Mouse (Mus musculus) stomach, embryonic 15.5 days (tissue): ENCODE measurements around the gene Cdk11b. TPM values are rescaled to one million over a fixed set of nuclear protein-coding genes. Genes with fewer than 3 reads are reported as not detected.

ENCODE experiments used
- ATAC-seq: fragments of 200-750 bp; cut with Nextera tagmentation; 2 replicates; pipeline ENCODE4 v1.8.0; 2017; ENCODE audit warnings: low read depth, moderate number of reproducible peaks, moderate TSS enrichment; ENCODE audit not compliant: insufficient read depth, low FRiP score
- H3K27ac ChIP-seq: fragments of 300-500 bp; sonication (generic); 2 replicates; pipeline ENCODE4 v1.5.1; 2015; ENCODE audit warnings: mild to moderate bottlenecking, inconsistent platforms
- H3K27me3 ChIP-seq: fragments of 300-500 bp; sonication (generic); replicated peaks from 2 replicates; pipeline ENCODE4 v1.6.1; 2015; ENCODE audit warnings: inconsistent platforms
- H3K36me3 ChIP-seq: fragments of 300-500 bp; sonication (generic); 2 replicates; pipeline ENCODE4 v1.6.1; 2015; ENCODE audit warnings: inconsistent platforms
- H3K4me1 ChIP-seq: fragments of 300-500 bp; sonication (generic); 2 replicates; pipeline ENCODE4 v1.6.1; 2015; ENCODE audit warnings: inconsistent platforms
- H3K4me2 ChIP-seq: fragments of 300-500 bp; sonication (generic); 2 replicates; pipeline ENCODE4 v1.6.1; 2015; ENCODE audit warnings: mild to moderate bottlenecking, inconsistent platforms
- H3K4me3 ChIP-seq: fragments of 300-500 bp; sonication (generic); replicated peaks from 2 replicates; pipeline ENCODE4 v1.5.1; 2015; ENCODE audit warnings: inconsistent platforms
- H3K9ac ChIP-seq: fragments of 300-500 bp; sonication (generic); 2 replicates; pipeline ENCODE4 v1.6.1; 2015; ENCODE audit warnings: inconsistent platforms
- H3K9me3 ChIP-seq: fragments of 300-500 bp; sonication (generic); 2 replicates; pipeline ENCODE4 v1.6.1; 2016; ENCODE audit warnings: inconsistent platforms
- WGBS: fragments of 180-500 bp; shearing (Covaris S2); methylation state at CpG from one replicate; pipeline ENCODE4 v1.1.7; 2015; 5-methylcytosine and 5-hydroxymethylcytosine counted together
- polyA plus RNA-seq: library from polyadenylated mRNA; unstranded; fragments of >200 nt; fragmentation: Nextera tagmentation; extraction: Ambion mirVana; gene quantifications from 2 replicates; pipeline ENCODE4 v1.2.1, GENCODE M21; 2015

Gene Cdk11b
- polyA plus RNA-seq = 56.7 and 59.8 TPM in 2 replicates

- Histone ChIP-seq H3K9me3 (no peaks in the 10 kb centered on the region), H3K27me3 (no peaks in the 10 kb centered on the region), H3K27ac (peak within 1 kb of the TSS; percentile 91), H3K36me3 (peaks cover 11% of the 10 kb centered on the region), H3K9ac (peak within 1 kb of the TSS; percentile 94), H3K4me1 (0 out of 2 replicates have a peak, but pooled peaks cover 4% of the 10 kb centered on the region), H3K4me3 (peak within 1 kb of the TSS; percentile 100), H3K4me2 (peak within 1 kb of the TSS; percentile 76)
- under 1% methylated on average over 84 of the region's 84 CpGs for WGBS
- ATAC-seq = peak; percentile 100
These were observed at the start of gene Cdk11b for GRCm38 (mm10) chr4:155624338-155625291. TSS of gene Cdk11b (plus strand) at chr4:155624854.

GRCm38 (mm10) chr4:155574931-155575330 is 49.7 kb upstream of the Cdk11b start:
- 83% methylated on average over 11 of the region's 11 CpGs for WGBS
- H3K27ac ChIP-seq = no peak overlapping the region
- H3K4me1 ChIP-seq = no peaks in the 10 kb centered on the region
- no peak overlapping the region for H3K4me2 ChIP-seq
- H3K27me3 ChIP-seq = no peaks in the 10 kb centered on the region
- peaks cover 19% of the 10 kb centered on the region for H3K36me3 ChIP-seq
- no peaks in the 10 kb centered on the region for H3K9me3 ChIP-seq
- no peak overlapping the region for H3K4me3 ChIP-seq
- no peak for ATAC-seq
- H3K9ac ChIP-seq = no peak overlapping the region

- Histone ChIP-seq H3K9ac (no peak overlapping the region), H3K9me3 (no peaks in the 10 kb centered on the region), H3K4me3 (no peak overlapping the region), H3K4me2 (no peak overlapping the region), H3K27me3 (no peaks in the 10 kb centered on the region), H3K27ac (no peak overlapping the region), H3K36me3 (peaks cover 19% of the 10 kb centered on the region), H3K4me1 (no peaks in the 10 kb centered on the region)
- WGBS = 91% methylated on average over 8 of the region's 8 CpGs
- no peak for ATAC-seq
These were observed 49.1 kb upstream of the Cdk11b start for GRCm38 (mm10) chr4:155575521-155575920.

- WGBS = 88% methylated on average over 9 of the region's 9 CpGs
- no peak overlapping the region for H3K4me3 ChIP-seq
- H3K9ac ChIP-seq = no peak overlapping the region
These were observed 47.5 kb upstream of the Cdk11b start for GRCm38 (mm10) chr4:155577132-155577531.

GRCm38 (mm10) chr4:155577741-155578140 is 46.9 kb upstream of the Cdk11b start:
- no peaks in the 10 kb centered on the region for H3K4me1 ChIP-seq
- no peak overlapping the region for H3K27ac ChIP-seq
- H3K4me2 ChIP-seq = no peak overlapping the region
- peaks cover 19% of the 10 kb centered on the region for H3K36me3 ChIP-seq
- no peak for ATAC-seq
- no peak overlapping the region for H3K4me3 ChIP-seq
- no peaks in the 10 kb centered on the region for H3K27me3 ChIP-seq
- H3K9ac ChIP-seq = no peak overlapping the region
- 79% methylated on average over 5 of the region's 5 CpGs for WGBS
- no peaks in the 10 kb centered on the region for H3K9me3 ChIP-seq

More at GRCm38 (mm10) chr4:155577132-155577531, 47.5 kb upstream of the Cdk11b start:
- H3K27ac ChIP-seq = no peak overlapping the region
- no peaks in the 10 kb centered on the region for H3K4me1 ChIP-seq
- no peak overlapping the region for H3K4me2 ChIP-seq
- no peaks in the 10 kb centered on the region for H3K9me3 ChIP-seq
- peaks cover 19% of the 10 kb centered on the region for H3K36me3 ChIP-seq
- H3K27me3 ChIP-seq = no peaks in the 10 kb centered on the region
- no peak for ATAC-seq

- H3K4me3 ChIP-seq = no peak overlapping the region
- H3K27ac ChIP-seq = no peak overlapping the region
- H3K9ac ChIP-seq = no peak overlapping the region
- peaks cover 24% of the 10 kb centered on the region for H3K36me3 ChIP-seq
- H3K9me3 ChIP-seq = no peaks in the 10 kb centered on the region
- WGBS = 74% methylated on average over 7 of the region's 7 CpGs
- ATAC-seq = no peak
- no peaks in the 10 kb centered on the region for H3K4me1 ChIP-seq
- H3K27me3 ChIP-seq = no peaks in the 10 kb centered on the region
- H3K4me2 ChIP-seq = no peak overlapping the region
These were observed 46.1 kb upstream of the Cdk11b start for GRCm38 (mm10) chr4:155578336-155579125.

GRCm38 (mm10) chr4:155580420-155580819 is 44.2 kb upstream of the Cdk11b start:
- Histone ChIP-seq H3K9me3 (no peaks in the 10 kb centered on the region), H3K36me3 (peaks cover 42% of the 10 kb centered on the region), H3K27ac (no peak overlapping the region), H3K4me2 (no peak overlapping the region), H3K9ac (no peak overlapping the region), H3K4me1 (no peaks in the 10 kb centered on the region), H3K4me3 (no peak overlapping the region), H3K27me3 (no peaks in the 10 kb centered on the region)
- 37% methylated on average over 1 of the region's 1 CpGs for WGBS
- ATAC-seq = no peak

GRCm38 (mm10) chr4:155582279-155582905 is 42.3 kb upstream of the Cdk11b start:
- H3K4me3 ChIP-seq = no peak overlapping the region
- peak; percentile 28; the same call in 1 of the 2 replicates for ATAC-seq
- peaks cover 52% of the 10 kb centered on the region for H3K36me3 ChIP-seq
- no peaks in the 10 kb centered on the region for H3K27me3 ChIP-seq
- no peak overlapping the region for H3K4me2 ChIP-seq
- no peak overlapping the region for H3K9ac ChIP-seq
- no peaks in the 10 kb centered on the region for H3K4me1 ChIP-seq
- no peaks in the 10 kb centered on the region for H3K9me3 ChIP-seq
- whole genome bisulfite sequencing = 79% methylated on average over 6 of the region's 6 CpGs
- H3K27ac ChIP-seq = no peak overlapping the region

- peaks cover 35% of the 10 kb centered on the region for H3K36me3 ChIP-seq
- 92% methylated on average over 5 of the region's 5 CpGs for WGBS
These were observed 35.3 kb upstream of the Cdk11b start for GRCm38 (mm10) chr4:155589356-155589755.

GRCm38 (mm10) chr4:155591012-155591719 is 33.5 kb upstream of the Cdk11b start:
- no peak overlapping the region for H3K27ac ChIP-seq
- H3K36me3 ChIP-seq = peaks cover 20% of the 10 kb centered on the region
- H3K4me2 ChIP-seq = no peak overlapping the region
- no peak for ATAC-seq
- H3K4me3 ChIP-seq = no peak overlapping the region
- H3K9me3 ChIP-seq = no peaks in the 10 kb centered on the region
- 75% methylated on average over 7 of the region's 7 CpGs for WGBS
- H3K27me3 ChIP-seq = no peaks in the 10 kb centered on the region
- no peak overlapping the region for H3K9ac ChIP-seq
- no peaks in the 10 kb centered on the region for H3K4me1 ChIP-seq

More at GRCm38 (mm10) chr4:155589356-155589755, 35.3 kb upstream of the Cdk11b start:
- no peak overlapping the region for H3K27ac ChIP-seq
- no peaks in the 10 kb centered on the region for H3K9me3 ChIP-seq
- H3K4me2 ChIP-seq = no peak overlapping the region
- no peak overlapping the region for H3K4me3 ChIP-seq
- H3K9ac ChIP-seq = no peak overlapping the region
- H3K27me3 ChIP-seq = no peaks in the 10 kb centered on the region
- H3K4me1 ChIP-seq = no peaks in the 10 kb centered on the region
- ATAC-seq = no peak

- Histone ChIP-seq H3K9ac (no peak overlapping the region), H3K27me3 (no peaks in the 10 kb centered on the region), H3K36me3 (peaks cover 2% of the 10 kb centered on the region; the same call in 1 of the 2 replicates), H3K4me3 (no peak overlapping the region), H3K9me3 (no peaks in the 10 kb centered on the region), H3K27ac (no peak overlapping the region), H3K4me1 (no peaks in the 10 kb centered on the region), H3K4me2 (no peak overlapping the region)
- no peak for ATAC-seq
- whole genome bisulfite sequencing = 48% methylated on average over 1 of the region's 1 CpGs
These were observed 30.9 kb upstream of the Cdk11b start for GRCm38 (mm10) chr4:155593780-155594179.
